Mouse (Mus musculus): ENCODE data around the gene Maff. TPM values are rescaled to one million over a fixed set of nuclear protein-coding genes. Genes with fewer than 3 reads are reported as not detected.

The Maff gene
- polyA plus RNA-seq, 1 experiment = 1.1 TPM

DNA sequence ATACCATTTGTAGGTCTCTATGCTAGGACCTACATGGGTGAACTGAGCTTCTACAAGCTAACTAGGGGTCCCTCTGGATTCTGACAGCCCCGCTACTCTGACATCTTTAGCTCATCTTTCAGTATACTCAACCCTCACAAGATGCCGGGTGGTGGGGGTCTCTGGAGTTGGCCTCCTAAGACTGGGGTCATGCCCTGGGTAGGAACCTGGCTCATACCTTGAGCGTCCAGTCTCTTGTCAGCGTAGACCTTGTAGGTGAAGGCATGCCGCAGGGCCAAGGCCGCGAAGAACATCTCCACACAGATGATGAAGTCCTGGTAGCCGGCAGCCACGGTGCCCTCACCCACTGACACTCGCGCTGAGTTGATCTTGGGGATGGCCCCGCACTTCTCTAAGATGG lies 18.6 kb downstream of the Maff start:
- TF ChIP-seq POLR2A (IDR thresholded peaks at IDR 0.05; ENCODE audit: control insufficient read depth, low read depth, low read length) (no peak), CTCF (IDR thresholded peaks at IDR 0.05; ENCODE audit: control insufficient read depth, insufficient read depth, insufficient replicate concordance, low read depth, low read length) (no peak)
- Histone ChIP-seq H3K4me3 (ENCODE audit: control insufficient read depth, low read depth, low read length) (no peak overlapping the region), H3K27ac (ENCODE audit: control insufficient read depth, insufficient read depth, low read depth, low read length) (no peak overlapping the region), H3K4me1 (ENCODE audit: control insufficient read depth, insufficient read depth, low read length) (no peaks in the 10 kb centered on the region; the same call in 1 of the 2 replicates), H3K36me3 (ENCODE audit: control insufficient read depth, insufficient read depth, low read length) (no peaks in the 10 kb centered on the region), H3K27me3 (ENCODE audit: control insufficient read depth, insufficient read depth, low read length) (no peaks in the 10 kb centered on the region)

DNA sequence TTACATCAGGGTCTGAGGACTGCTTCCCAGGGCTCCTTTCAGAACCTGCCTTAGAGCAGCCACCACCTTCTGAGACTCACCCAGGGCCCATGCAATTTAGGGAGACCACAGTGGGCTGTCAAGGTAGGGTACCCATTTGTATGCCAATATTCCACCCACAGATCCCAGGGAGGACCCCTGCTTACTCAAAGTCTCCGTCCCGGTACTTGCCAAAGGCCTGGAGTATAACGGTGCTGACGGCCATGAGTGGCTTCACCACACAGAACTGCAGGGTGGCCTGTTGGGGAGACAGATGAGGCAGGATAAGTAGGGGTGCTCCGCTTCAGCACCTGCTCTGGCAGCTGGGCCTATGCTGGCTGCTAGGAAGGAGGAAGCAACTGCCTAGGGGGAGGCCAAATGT lies 20.0 kb downstream of the Maff start:
- Histone ChIP-seq H3K27ac (ENCODE audit: control insufficient read depth, insufficient read depth, low read depth, low read length) (no peak overlapping the region), H3K4me1 (ENCODE audit: control insufficient read depth, insufficient read depth, low read length) (no peaks in the 10 kb centered on the region; the same call in 1 of the 2 replicates), H3K27me3 (ENCODE audit: control insufficient read depth, insufficient read depth, low read length) (no peaks in the 10 kb centered on the region), H3K36me3 (ENCODE audit: control insufficient read depth, insufficient read depth, low read length) (no peaks in the 10 kb centered on the region), H3K4me3 (ENCODE audit: control insufficient read depth, low read depth, low read length) (no peak overlapping the region)
- no peak for TF ChIP-seq POLR2A (IDR thresholded peaks at IDR 0.05; ENCODE audit: control insufficient read depth, low read depth, low read length)
- TF ChIP-seq CTCF (IDR thresholded peaks at IDR 0.05; ENCODE audit: control insufficient read depth, insufficient read depth, insufficient replicate concordance, low read depth, low read length) = no peak

DNA sequence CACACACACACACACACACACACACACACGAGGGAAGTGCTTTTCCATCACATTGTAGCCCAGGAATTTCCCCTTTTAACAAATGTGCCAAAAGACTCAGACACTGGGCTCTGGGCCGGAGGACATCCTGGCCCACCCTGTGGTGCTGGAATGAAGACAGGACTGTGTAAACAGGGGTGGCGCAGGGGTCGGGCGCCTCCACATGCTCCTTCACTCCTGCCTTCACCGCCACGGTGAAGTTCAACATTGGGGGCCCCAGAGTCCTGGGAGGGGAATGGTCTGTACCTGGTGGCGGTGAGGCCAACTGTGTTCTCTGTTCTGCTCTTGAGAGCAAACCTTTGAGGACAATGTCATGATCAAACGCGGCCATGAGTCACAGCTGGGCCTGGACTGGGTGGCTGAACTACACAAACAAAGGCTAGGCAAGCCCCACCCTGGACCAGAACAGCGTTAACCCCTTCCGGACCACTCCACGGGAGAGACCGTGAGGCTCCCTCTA lies 21.9 kb downstream of the Maff start:
- H3K36me3 ChIP-seq (ENCODE audit: control insufficient read depth, insufficient read depth, low read length) = no peaks in the 10 kb centered on the region

DNA sequence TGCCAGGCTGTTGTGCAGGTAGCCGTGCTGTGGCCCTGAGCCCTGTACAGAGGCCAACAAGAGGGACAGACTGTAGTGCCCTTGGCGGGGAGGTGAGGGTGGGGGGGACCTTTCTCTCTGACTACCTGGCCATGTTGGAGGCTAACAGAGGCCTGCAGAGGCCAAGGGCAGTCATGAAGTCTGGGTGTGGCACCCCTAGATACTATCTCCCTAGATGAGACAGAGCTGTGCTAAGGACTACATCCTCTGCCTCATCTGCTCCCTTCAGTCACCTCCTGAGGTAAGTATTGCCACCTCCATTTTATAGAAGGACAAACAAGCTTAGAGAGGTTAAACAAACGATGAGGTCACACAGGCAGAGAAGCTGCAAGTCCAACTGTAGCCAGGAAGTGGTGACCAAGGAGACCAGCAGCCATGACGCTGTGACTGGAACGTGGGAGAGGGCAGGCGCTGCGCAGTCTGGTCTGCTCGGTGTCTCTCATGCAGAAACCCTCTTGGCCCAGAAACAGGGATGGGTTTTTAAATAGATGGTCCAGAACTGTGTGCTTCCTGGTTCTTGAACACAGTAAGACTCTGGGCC lies 22.5 kb downstream of the Maff start:
- TF ChIP-seq CTCF (IDR thresholded peaks at IDR 0.05; ENCODE audit: control insufficient read depth, insufficient read depth, insufficient replicate concordance, low read depth, low read length) = no peak
- TF ChIP-seq POLR2A (IDR thresholded peaks at IDR 0.05; ENCODE audit: control insufficient read depth, low read depth, low read length) = peak; percentile 12; the same call in 1 of the 2 replicates
- H3K27ac ChIP-seq (ENCODE audit: control insufficient read depth, insufficient read depth, low read depth, low read length) = no peak overlapping the region
- H3K36me3 ChIP-seq (ENCODE audit: control insufficient read depth, insufficient read depth, low read length) = no peaks in the 10 kb centered on the region
- H3K4me3 ChIP-seq (ENCODE audit: control insufficient read depth, low read depth, low read length) = no peak overlapping the region
- H3K27me3 ChIP-seq (ENCODE audit: control insufficient read depth, insufficient read depth, low read length) = no peaks in the 10 kb centered on the region
- H3K4me1 ChIP-seq (ENCODE audit: control insufficient read depth, insufficient read depth, low read length) = no peaks in the 10 kb centered on the region; the same call in 1 of the 2 replicates

More for the DNA sequence above, 21.9 kb downstream of the Maff start:
- Histone ChIP-seq H3K4me3 (ENCODE audit: control insufficient read depth, low read depth, low read length) (no peak overlapping the region), H3K27ac (ENCODE audit: control insufficient read depth, insufficient read depth, low read depth, low read length) (no peak overlapping the region), H3K27me3 (ENCODE audit: control insufficient read depth, insufficient read depth, low read length) (no peaks in the 10 kb centered on the region), H3K4me1 (ENCODE audit: control insufficient read depth, insufficient read depth, low read length) (no peaks in the 10 kb centered on the region; the same call in 1 of the 2 replicates)
- TF ChIP-seq CTCF (IDR thresholded peaks at IDR 0.05; ENCODE audit: control insufficient read depth, insufficient read depth, insufficient replicate concordance, low read depth, low read length) = no peak
- no peak for TF ChIP-seq POLR2A (IDR thresholded peaks at IDR 0.05; ENCODE audit: control insufficient read depth, low read depth, low read length)

DNA sequence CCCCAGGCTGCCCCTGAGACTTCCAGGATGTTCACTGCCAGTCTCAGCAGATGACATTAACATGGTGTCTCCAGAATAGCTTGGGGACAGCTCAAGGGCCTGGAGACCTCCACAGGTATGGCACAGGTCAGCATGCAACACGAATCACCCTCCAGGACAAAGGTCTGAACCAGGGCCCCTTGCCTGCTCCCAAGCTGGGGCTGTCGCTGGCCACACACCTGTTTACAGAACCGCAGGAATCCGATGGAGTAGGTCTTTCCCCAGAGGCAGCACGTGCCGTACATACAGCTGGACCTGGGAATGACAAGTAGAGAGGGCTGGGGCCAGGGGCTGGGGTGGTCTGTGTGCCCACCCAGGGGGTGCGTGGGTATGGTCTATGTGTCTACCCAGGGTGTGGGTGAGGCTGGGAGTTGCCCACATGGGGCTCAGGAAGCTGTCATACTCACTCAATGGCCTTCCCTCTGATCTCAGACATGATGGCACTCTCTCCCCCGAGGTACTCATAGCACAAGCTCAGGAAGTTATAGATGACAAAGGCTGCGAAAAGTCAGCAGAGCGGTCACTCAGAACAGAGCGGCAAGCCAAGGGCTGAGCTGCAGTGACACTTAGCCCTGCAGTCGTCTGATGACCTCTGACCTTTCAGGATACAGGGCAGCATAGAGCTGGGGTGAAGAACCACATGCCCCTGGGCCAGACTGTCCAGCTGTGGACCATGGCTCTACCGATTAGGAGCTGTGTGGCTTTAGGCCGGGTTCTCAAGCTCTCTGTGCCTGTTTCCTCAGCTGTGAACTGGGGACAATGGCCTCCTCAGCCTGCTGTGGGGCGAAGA lies 23.2 kb downstream of the Maff start:
- no peak overlapping the region for H3K4me3 ChIP-seq (ENCODE audit: control insufficient read depth, low read depth, low read length)
- H3K4me1 ChIP-seq (ENCODE audit: control insufficient read depth, insufficient read depth, low read length) = no peaks in the 10 kb centered on the region; the same call in 1 of the 2 replicates
- no peak overlapping the region for H3K27ac ChIP-seq (ENCODE audit: control insufficient read depth, insufficient read depth, low read depth, low read length)
- no peaks in the 10 kb centered on the region for H3K36me3 ChIP-seq (ENCODE audit: control insufficient read depth, insufficient read depth, low read length)
- TF ChIP-seq POLR2A (IDR thresholded peaks at IDR 0.05; ENCODE audit: control insufficient read depth, low read depth, low read length) (no peak), CTCF (IDR thresholded peaks at IDR 0.05; ENCODE audit: control insufficient read depth, insufficient read depth, insufficient replicate concordance, low read depth, low read length) (no peak)
- H3K27me3 ChIP-seq (ENCODE audit: control insufficient read depth, insufficient read depth, low read length) = no peaks in the 10 kb centered on the region

DNA sequence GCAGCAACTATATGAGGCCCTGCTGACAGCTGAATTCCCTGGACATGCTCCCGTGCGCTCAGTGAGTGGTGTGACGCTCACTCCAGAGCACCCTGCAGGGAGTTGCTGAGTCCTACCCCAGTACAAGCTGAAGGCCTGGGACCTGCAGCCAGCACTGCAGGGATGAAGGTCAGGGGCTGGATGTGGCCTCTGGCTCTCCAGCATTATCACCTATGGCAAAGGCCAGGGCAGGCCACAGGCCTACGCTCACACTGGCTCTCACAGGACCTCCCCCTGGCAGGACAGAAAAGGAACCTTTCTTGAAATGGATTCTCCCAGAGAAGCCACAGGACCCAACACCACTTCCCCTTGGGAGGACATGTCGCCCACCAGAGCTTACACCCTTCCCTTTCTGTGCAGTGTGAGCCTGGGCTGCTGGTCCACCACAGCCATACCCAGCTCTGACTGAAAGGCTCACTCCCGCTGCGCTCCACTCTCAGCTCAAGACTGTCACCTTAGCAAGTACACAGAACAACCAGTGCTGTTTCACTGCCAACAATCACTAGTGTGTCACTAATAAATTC lies 23.9 kb downstream of the Maff start:
- H3K27me3 ChIP-seq (ENCODE audit: control insufficient read depth, insufficient read depth, low read length) = no peaks in the 10 kb centered on the region
- no peak overlapping the region for H3K27ac ChIP-seq (ENCODE audit: control insufficient read depth, insufficient read depth, low read depth, low read length)
- no peak overlapping the region for H3K4me3 ChIP-seq (ENCODE audit: control insufficient read depth, low read depth, low read length)
- TF ChIP-seq POLR2A (IDR thresholded peaks at IDR 0.05; ENCODE audit: control insufficient read depth, low read depth, low read length) (no peak), CTCF (IDR thresholded peaks at IDR 0.05; ENCODE audit: control insufficient read depth, insufficient read depth, insufficient replicate concordance, low read depth, low read length) (no peak)
- H3K36me3 ChIP-seq (ENCODE audit: control insufficient read depth, insufficient read depth, low read length) = no peaks in the 10 kb centered on the region
- no peaks in the 10 kb centered on the region; the same call in 1 of the 2 replicates for H3K4me1 ChIP-seq (ENCODE audit: control insufficient read depth, insufficient read depth, low read length)

DNA sequence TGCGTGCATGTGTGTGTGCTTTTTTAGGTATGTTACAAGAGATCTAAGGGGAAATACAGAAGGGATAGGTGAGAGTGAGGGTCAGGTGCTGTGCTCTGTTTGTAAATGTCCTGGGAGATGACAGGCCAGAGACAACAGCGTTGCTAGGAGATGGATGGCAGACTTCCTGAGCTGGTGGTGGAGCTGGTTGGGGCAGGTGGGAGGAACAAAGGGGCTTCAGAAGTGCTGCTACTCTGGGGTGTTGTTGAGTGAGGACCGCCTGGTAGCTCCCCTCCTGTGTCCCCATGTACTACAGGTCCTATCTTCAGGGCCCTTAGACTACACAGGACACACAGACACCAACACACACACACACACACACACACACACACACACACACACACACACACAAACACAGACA lies 28.3 kb downstream of the Maff start:
- no peak overlapping the region for H3K27ac ChIP-seq (ENCODE audit: control insufficient read depth, insufficient read depth, low read depth, low read length)
- H3K36me3 ChIP-seq (ENCODE audit: control insufficient read depth, insufficient read depth, low read length) = no peaks in the 10 kb centered on the region
- H3K4me1 ChIP-seq (ENCODE audit: control insufficient read depth, insufficient read depth, low read length) = peaks cover 2% of the 10 kb centered on the region
- H3K4me3 ChIP-seq (ENCODE audit: control insufficient read depth, low read depth, low read length) = no peak overlapping the region
- TF ChIP-seq POLR2A (IDR thresholded peaks at IDR 0.05; ENCODE audit: control insufficient read depth, low read depth, low read length) (no peak), CTCF (IDR thresholded peaks at IDR 0.05; ENCODE audit: control insufficient read depth, insufficient read depth, insufficient replicate concordance, low read depth, low read length) (no peak)
- H3K27me3 ChIP-seq (ENCODE audit: control insufficient read depth, insufficient read depth, low read length) = no peaks in the 10 kb centered on the region
